Mouse (Mus musculus) G1E-ER4 (cell line): ENCODE results near the gene Mllt1. TPM values are rescaled to one million over a fixed set of nuclear protein-coding genes. Genes with fewer than 3 reads are reported as not detected.

Experiments used
- GATA1 ChIP-seq: IDR thresholded peaks from one replicate; pipeline ENCODE4 v1.8.0; 2012; ENCODE audit warnings: low read length, inconsistent platforms
- polyA plus RNA-seq: library from polyadenylated mRNA; stranded (reverse); fragments of >175 nt; gene quantifications from 2 replicates; pipeline ENCODE4 v1.2.3, GENCODE M21; 2012

Gene Mllt1
- polyA plus RNA-seq, 1 experiment: 76.7 TPM

- no peak for TF ChIP-seq GATA1
These were observed 28.1 kb downstream of the Mllt1 start for GRCm38 (mm10) chr17:56907096-56907495.

GRCm38 (mm10) chr17:56906166-56906565 is 29.0 kb downstream of the Mllt1 start:
- no peak for TF ChIP-seq GATA1

- TF ChIP-seq GATA1: no peak
These were observed 32.5 kb downstream of the Mllt1 start for GRCm38 (mm10) chr17:56902698-56903097.

- TF ChIP-seq GATA1: no peak
These were observed 37.5 kb downstream of the Mllt1 start for GRCm38 (mm10) chr17:56897630-56898195.

- no peak for TF ChIP-seq GATA1
These were observed 38.6 kb downstream of the Mllt1 start for GRCm38 (mm10) chr17:56896513-56897129.

GRCm38 (mm10) chr17:56895368-56895918 is 39.8 kb downstream of the Mllt1 start:
- TF ChIP-seq GATA1: no peak

- TF ChIP-seq GATA1: no peak
These were observed 45.2 kb downstream of the Mllt1 start for GRCm38 (mm10) chr17:56890018-56890417.

GRCm38 (mm10) chr17:56888050-56888449 is 47.2 kb downstream of the Mllt1 start:
- TF ChIP-seq GATA1: no peak

- TF ChIP-seq GATA1: no peak
These were observed 50.4 kb downstream of the Mllt1 start for GRCm38 (mm10) chr17:56884809-56885208.

GRCm38 (mm10) chr17:56884331-56884730 is 50.9 kb downstream of the Mllt1 start:
- no peak for TF ChIP-seq GATA1

GRCm38 (mm10) chr17:56883612-56884011 is 51.6 kb downstream of the Mllt1 start:
- no peak for TF ChIP-seq GATA1

GRCm38 (mm10) chr17:56877426-56877825 is 57.8 kb downstream of the Mllt1 start:
- no peak for TF ChIP-seq GATA1

GRCm38 (mm10) chr17:56876981-56877380 is 58.2 kb downstream of the Mllt1 start:
- no peak for TF ChIP-seq GATA1

- TF ChIP-seq GATA1: no peak
These were observed 58.8 kb downstream of the Mllt1 start for GRCm38 (mm10) chr17:56876465-56876864.

- TF ChIP-seq GATA1: no peak
These were observed 60.1 kb downstream of the Mllt1 start, which contains the start of gene 1700061G19Rik for GRCm38 (mm10) chr17:56874936-56875651. 1700061G19Rik (plus strand) TSS chr17:56875477.

- no peak for TF ChIP-seq GATA1
These were observed 61.0 kb downstream of the Mllt1 start, which contains the start of gene Acsbg2 for GRCm38 (mm10) chr17:56874237-56874636. Acsbg2 (minus strand) TSS chr17:56874447.
